Mouse (Mus musculus) bone marrow macrophage, adult 2 months (primary cell): ENCODE results near the gene Hrh3. TPM values are rescaled to one million over a fixed set of nuclear protein-coding genes. Genes with fewer than 3 reads are reported as not detected.

Experiments used
- H3K27ac ChIP-seq: 2 replicates; pipeline ENCODE4 v1.5.1; 2012; ENCODE audit warnings: low read depth, low read length; ENCODE audit not compliant: insufficient read depth
- H3K4me1 ChIP-seq: 2 replicates; pipeline ENCODE4 v1.6.1; 2012; ENCODE audit warnings: low read length; ENCODE audit not compliant: control insufficient read depth, insufficient read depth
- H3K4me3 ChIP-seq: 2 replicates; pipeline ENCODE4 v1.5.1; 2012; ENCODE audit warnings: mild to moderate bottlenecking, low read length, moderate library complexity; ENCODE audit not compliant: insufficient read depth
- CTCF ChIP-seq: IDR thresholded peaks from 2 replicates; pipeline ENCODE4 v1.5.1; 2012; ENCODE audit warnings: low read depth, mild to moderate bottlenecking, low read length, moderate library complexity
- POLR2A ChIP-seq: IDR thresholded peaks from 2 replicates; pipeline ENCODE4 v1.6.1; 2012; ENCODE audit warnings: mild to moderate bottlenecking, low read depth, low read length, borderline replicate concordance
- polyA plus RNA-seq: library from polyadenylated mRNA; stranded (reverse); fragments of >200 nt; gene quantifications from 2 replicates; pipeline ENCODE4 v1.2.4, GENCODE M21; 2012; ENCODE audit not compliant: missing spikeins, insufficient read depth, insufficient read length

The Hrh3 gene
- polyA plus RNA-seq, 1 experiment: not detected

- H3K4me3 ChIP-seq: peak overlapping the region; percentile 97
- peaks cover 26% of the 10 kb centered on the region for H3K4me1 ChIP-seq
- TF ChIP-seq CTCF: no peak
- TF ChIP-seq POLR2A: no peak
- no peak overlapping the region for H3K27ac ChIP-seq
Measured at GRCm38 (mm10) chr2:180120292-180120761, 16.0 kb upstream of the Hrh3 start.

GRCm38 (mm10) chr2:180119439-180120291 lies 15.4 kb upstream of the Hrh3 start:
- H3K27ac ChIP-seq: peak overlapping the region; percentile 34
- peak overlapping the region; percentile 97 for H3K4me3 ChIP-seq
- H3K4me1 ChIP-seq: peaks cover 21% of the 10 kb centered on the region
- TF ChIP-seq CTCF (no peak), POLR2A (no peak)

- H3K4me3 ChIP-seq: peak within 1 kb of the TSS; percentile 97
- peak within 1 kb of the TSS; percentile 34 for H3K27ac ChIP-seq
- TF ChIP-seq CTCF: no peak
- no peak for TF ChIP-seq POLR2A
- H3K4me1 ChIP-seq: peaks cover 21% of the 10 kb centered on the region
Measured at GRCm38 (mm10) chr2:180118661-180119438, 14.6 kb upstream of the Hrh3 start, which contains the start of gene Osbpl2. Osbpl2 (plus strand) TSS chr2:180119306.

- TF ChIP-seq CTCF (no peak), POLR2A (no peak)
- Histone ChIP-seq H3K4me3 (no peak overlapping the region), H3K4me1 (peaks cover 21% of the 10 kb centered on the region), H3K27ac (no peak overlapping the region)
Measured at GRCm38 (mm10) chr2:180117485-180118194, 13.4 kb upstream of the Hrh3 start.

- peaks cover 21% of the 10 kb centered on the region for H3K4me1 ChIP-seq
- H3K27ac ChIP-seq: no peak overlapping the region
- no peak overlapping the region for H3K4me3 ChIP-seq
- TF ChIP-seq POLR2A (no peak), CTCF (no peak)
Measured at GRCm38 (mm10) chr2:180116741-180117484, 12.6 kb upstream of the Hrh3 start.

GRCm38 (mm10) chr2:180116081-180116493 lies 11.8 kb upstream of the Hrh3 start:
- H3K27ac ChIP-seq: no peak overlapping the region
- no peak overlapping the region for H3K4me3 ChIP-seq
- H3K4me1 ChIP-seq: peaks cover 21% of the 10 kb centered on the region
- TF ChIP-seq POLR2A (no peak), CTCF (no peak)

- no peak for TF ChIP-seq POLR2A
- no peak for TF ChIP-seq CTCF
- Histone ChIP-seq H3K4me3 (no peak overlapping the region), H3K4me1 (peaks cover 17% of the 10 kb centered on the region), H3K27ac (no peak overlapping the region)
Measured at GRCm38 (mm10) chr2:180115279-180115678, 11.0 kb upstream of the Hrh3 start.

- no peak overlapping the region for H3K4me3 ChIP-seq
- H3K4me1 ChIP-seq: peaks cover 17% of the 10 kb centered on the region
- no peak overlapping the region for H3K27ac ChIP-seq
- TF ChIP-seq POLR2A (no peak), CTCF (no peak)
Measured at GRCm38 (mm10) chr2:180113909-180114890, 9.9 kb upstream of the Hrh3 start.
